Mouse (Mus musculus) forebrain, embryonic 10.5 days (tissue): ENCODE results near the gene Pmpcb. TPM values are rescaled to one million over a fixed set of nuclear protein-coding genes. Genes with fewer than 3 reads are reported as not detected.
"Not testable (repeated sequence)": the region's sequence is repeated elsewhere in the genome, so short reads cannot be mapped to it uniquely, and the experiment has no call there.

Experiments
- DNase-seq: peaks from one replicate; pipeline ENCODE4 v3.0.0-alpha.2; 2017; ENCODE audit warnings: low spot score; ENCODE audit errors: extremely low spot score
- H3K27ac ChIP-seq: fragments of 300-500 bp; sonication (generic); 2 replicates; pipeline ENCODE4 v1.5.1; 2016; ENCODE audit warnings: mild to moderate bottlenecking
- H3K27me3 ChIP-seq: fragments of 300-500 bp; sonication (generic); 2 replicates; pipeline ENCODE4 v1.6.1; 2016; ENCODE audit warnings: mild to moderate bottlenecking; ENCODE audit not compliant: poor library complexity, severe bottlenecking
- H3K36me3 ChIP-seq: fragments of 300-500 bp; sonication (generic); replicated peaks from 2 replicates; pipeline ENCODE4 v1.6.1; 2016; ENCODE audit warnings: mild to moderate bottlenecking, moderate library complexity
- H3K4me1 ChIP-seq: fragments of 300-500 bp; sonication (generic); 2 replicates; pipeline ENCODE4 v1.6.1; 2016
- H3K4me3 ChIP-seq: fragments of 300-500 bp; sonication (generic); 2 replicates; pipeline ENCODE4 v1.5.1; 2016; ENCODE audit warnings: mild to moderate bottlenecking, moderate library complexity
- H3K9me3 ChIP-seq: fragments of 300-500 bp; sonication (generic); 2 replicates; pipeline ENCODE4 v1.6.1; 2016; ENCODE audit warnings: mild to moderate bottlenecking, moderate library complexity
- WGBS: fragments of 180-500 bp; shearing (Covaris S2); methylation state at CpG from one replicate; pipeline ENCODE4 v1.1.7; 2016; 5-methylcytosine and 5-hydroxymethylcytosine counted together
- polyA plus RNA-seq: library from polyadenylated mRNA; unstranded; fragments of >200 nt; fragmentation: Nextera tagmentation; extraction: Ambion mirVana; gene quantifications from 2 replicates; pipeline ENCODE4 v1.2.1, GENCODE M21; 2016

Gene Pmpcb
- polyA plus RNA-seq: 83.9 and 87.3 TPM in 2 replicates

DNA sequence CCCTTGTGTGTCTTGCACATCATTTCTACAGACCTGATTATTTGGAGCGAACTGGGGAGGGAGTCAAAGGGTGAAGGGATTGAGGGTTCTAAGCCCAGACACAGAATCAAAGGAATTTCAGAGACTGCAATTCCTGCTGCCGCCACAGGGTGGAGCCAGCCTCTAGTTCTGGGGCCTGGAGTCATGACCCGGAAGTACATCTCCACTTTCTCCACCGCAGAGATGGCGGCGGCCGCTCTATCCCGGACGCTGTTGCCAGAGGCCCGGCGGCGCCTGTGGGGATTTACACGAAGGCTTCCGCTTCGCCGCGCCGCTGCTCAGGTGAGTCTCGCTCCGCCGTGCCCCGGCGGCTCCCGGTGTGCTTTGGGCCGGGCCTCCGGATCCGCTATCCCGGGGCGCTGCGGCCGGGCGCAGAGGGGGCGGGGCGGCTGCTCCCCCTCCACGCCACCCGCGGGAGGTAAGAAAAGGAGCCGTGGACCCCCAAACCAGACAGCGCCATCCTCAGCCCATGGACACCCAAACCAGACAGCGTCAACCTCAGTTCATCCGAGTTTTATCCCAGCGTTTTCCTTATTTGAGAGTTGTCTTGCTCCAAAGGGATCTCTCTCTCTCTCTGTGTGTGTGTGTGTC is at the start of gene Pmpcb:
Gene Pmpcb (plus strand): TSS at position 186 of the 630 bp plus-strand sequence.
- Histone ChIP-seq H3K27ac (peak within 1 kb of the TSS; percentile 97), H3K27me3 (no peaks in the 10 kb centered on the region), H3K9me3 (no peaks in the 10 kb centered on the region), H3K4me3 (peak within 1 kb of the TSS; percentile 90), H3K4me1 (peaks cover 42% of the 10 kb centered on the region), H3K36me3 (peaks cover 37% of the 10 kb centered on the region)
- DNase-seq: peak; percentile 87
- under 1% methylated on average over 42 of the region's 42 CpGs for WGBS

DNA sequence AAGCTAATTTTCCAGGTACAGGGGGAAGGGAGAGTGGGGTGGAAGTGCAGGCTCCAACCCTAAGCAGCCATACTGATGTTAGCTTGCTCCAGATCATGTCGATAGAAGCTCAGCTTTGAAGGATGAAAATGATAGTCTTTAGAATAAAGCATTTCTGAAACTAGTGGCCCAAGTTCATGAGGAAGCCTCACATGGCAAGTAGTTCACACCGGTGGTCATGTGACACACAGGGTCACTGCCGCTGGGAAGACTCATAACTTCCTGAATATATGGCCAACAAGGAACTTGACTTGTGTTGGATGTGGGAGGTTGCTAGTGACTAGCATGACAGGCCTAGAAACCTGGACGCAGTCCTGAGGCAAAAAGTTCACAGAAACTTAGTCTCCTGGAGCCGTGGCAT is 44.7 kb upstream of the Pmpcb start:
- Histone ChIP-seq H3K4me3 (no peak overlapping the region), H3K27me3 (no peaks in the 10 kb centered on the region), H3K36me3 (peaks cover 14% of the 10 kb centered on the region), H3K9me3 (peaks cover 8% of the 10 kb centered on the region; the same call in 1 of the 2 replicates), H3K27ac (no peak overlapping the region), H3K4me1 (no peaks in the 10 kb centered on the region)
- 92% methylated on average over 5 of the region's 5 CpGs for WGBS
- DNase-seq: no peak

DNA sequence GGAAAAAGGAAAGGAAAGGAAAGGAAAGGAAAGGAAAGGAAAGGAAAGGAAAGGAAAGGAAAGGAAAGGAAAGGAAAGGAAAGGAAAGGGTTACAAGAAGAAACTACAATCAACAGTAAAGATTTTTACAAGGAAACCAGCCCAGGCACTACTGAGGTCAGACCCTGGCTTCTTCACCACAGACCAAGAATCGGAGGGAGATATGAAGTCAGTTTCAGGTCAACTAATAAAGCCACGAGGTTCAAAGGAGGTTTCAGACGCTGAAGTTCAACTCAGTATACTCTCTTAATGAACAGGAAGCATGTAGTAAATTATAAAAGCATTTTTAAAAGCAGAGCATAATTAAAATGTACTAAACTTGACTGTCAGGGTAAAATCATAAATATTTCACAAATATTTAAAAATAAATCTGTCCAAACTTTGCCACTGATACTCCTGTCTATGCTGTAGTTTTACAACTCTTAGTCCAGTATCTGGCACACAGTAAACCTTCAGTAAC is 43.5 kb upstream of the Pmpcb start:
- 84% methylated on average over 3 of the region's 3 CpGs for WGBS
- H3K4me1 ChIP-seq: no peaks in the 10 kb centered on the region
- no peak overlapping the region for H3K27ac ChIP-seq
- H3K36me3 ChIP-seq: peaks cover 14% of the 10 kb centered on the region
- DNase-seq: no peak
- peaks cover 8% of the 10 kb centered on the region; the same call in 1 of the 2 replicates for H3K9me3 ChIP-seq
- no peaks in the 10 kb centered on the region for H3K27me3 ChIP-seq
- H3K4me3 ChIP-seq: no peak overlapping the region

DNA sequence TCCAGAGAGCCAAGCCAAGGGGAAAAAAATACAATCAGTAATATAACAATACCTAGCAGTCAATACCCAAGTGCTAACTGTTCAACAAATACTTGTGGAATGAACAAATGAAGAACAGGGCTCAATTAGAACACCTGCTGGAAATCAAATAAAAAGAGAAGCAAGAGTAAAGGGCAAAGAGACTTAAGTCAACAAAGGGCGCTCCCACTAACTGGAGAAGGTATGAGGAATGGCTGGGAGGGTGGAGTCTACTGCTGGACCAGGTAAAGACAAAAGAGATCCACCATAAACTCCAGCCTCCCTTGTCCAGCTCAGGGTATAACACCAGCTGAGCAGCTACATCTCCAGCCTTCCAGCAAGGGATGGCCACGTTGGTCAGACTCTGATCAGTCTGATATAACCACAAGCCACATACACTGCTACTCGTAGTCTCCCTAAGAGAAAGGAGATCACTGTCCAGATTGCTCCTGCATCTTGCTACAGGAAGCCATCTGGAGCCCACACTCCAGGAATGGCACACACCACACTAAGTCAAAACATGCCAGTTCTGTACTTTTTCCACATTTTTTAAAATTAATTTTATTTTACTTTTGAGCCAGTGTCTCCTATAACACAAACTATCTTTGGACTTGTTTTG is 42.0 kb upstream of the Pmpcb start:
- no peaks in the 10 kb centered on the region for H3K36me3 ChIP-seq
- DNase-seq: no peak
- no peaks in the 10 kb centered on the region for H3K9me3 ChIP-seq
- H3K4me3 ChIP-seq: no peak overlapping the region
- 88% methylated on average over 3 of the region's 3 CpGs for WGBS
- H3K4me1 ChIP-seq: peaks cover 6% of the 10 kb centered on the region
- no peaks in the 10 kb centered on the region for H3K27me3 ChIP-seq
- no peak overlapping the region for H3K27ac ChIP-seq

DNA sequence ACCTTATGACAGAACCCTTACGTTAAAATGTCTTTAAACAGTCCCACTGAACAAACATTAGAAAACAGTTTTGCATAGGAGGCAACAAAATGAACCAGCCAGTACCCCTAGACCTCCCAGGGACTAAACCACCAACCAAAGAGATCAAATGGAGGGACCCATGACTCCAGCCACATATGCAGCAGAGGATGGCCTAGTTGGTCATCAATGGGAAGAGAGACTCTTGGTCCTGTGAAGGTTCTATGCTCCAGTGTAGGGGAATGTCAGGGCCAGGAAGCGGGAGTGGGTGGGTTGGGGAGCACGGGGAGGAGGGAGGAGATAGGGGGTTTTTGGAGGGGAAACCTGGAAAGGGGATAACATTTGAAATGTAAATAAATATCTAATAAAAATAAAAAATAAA is 37.4 kb upstream of the Pmpcb start:
- 87% methylated on average over 3 of the region's 3 CpGs for WGBS
- Histone ChIP-seq H3K4me1 (peaks cover 18% of the 10 kb centered on the region), H3K4me3 (peak overlapping the region; percentile 76)
- H3K27ac ChIP-seq, H3K27me3 ChIP-seq, H3K9me3 ChIP-seq, H3K36me3 ChIP-seq, DNase-seq: not testable (repeated sequence)

DNA sequence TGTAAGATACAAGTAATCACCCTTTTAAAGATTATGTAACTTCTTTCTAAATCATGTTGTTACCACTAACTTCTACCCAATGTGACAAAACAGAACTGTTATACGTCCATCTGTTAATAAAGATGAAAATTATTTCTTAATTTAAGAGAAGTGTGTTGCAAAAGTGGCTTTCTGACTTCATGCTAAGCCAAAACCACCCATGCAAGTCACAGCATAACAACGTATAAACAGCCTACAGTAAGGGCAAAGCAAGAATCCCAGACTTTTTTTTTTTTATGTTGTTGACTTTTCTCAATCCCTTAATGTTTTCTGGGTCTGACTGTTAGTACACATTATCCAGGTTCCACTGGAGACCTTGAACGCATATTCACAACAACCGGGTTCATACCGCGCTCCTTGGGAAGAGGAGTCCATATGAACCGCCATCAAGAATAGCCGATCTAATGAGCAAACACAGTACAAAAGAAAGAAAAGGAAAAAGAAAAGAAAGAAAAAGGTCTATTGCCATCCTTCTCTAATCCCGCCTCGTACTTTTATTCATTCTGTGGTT is 36.6 kb upstream of the Pmpcb start:
- no peaks in the 10 kb centered on the region for H3K27me3 ChIP-seq
- no peaks in the 10 kb centered on the region for H3K9me3 ChIP-seq
- DNase-seq: no peak
- H3K4me3 ChIP-seq: peak overlapping the region; percentile 76
- H3K27ac ChIP-seq: peak overlapping the region; percentile 99
- peaks cover 18% of the 10 kb centered on the region for H3K4me1 ChIP-seq
- 16% methylated on average over 10 of the region's 10 CpGs for WGBS
- H3K36me3 ChIP-seq: no peaks in the 10 kb centered on the region

DNA sequence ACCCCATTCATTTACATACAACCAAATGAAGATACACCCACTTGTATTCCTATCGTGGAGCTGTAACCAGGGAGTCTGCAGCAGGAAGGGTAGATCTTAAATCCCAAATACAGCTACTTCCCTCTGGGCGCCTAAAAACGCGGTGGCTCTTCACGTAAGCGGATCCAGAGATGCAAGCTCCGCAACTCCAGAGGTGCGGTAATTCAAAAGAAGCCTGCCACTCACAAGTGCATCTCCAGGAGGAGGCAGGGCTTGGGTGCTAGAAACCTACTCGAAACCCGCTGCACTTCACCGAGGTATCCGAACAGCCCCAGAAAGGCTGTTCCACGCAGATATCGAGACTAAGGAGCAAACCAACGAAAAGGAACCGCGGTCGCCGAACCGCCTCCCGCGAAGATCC is 36.0 kb upstream of the Pmpcb start:
- no peaks in the 10 kb centered on the region for H3K36me3 ChIP-seq
- peaks cover 18% of the 10 kb centered on the region for H3K4me1 ChIP-seq
- WGBS: under 1% methylated on average over 22 of the region's 22 CpGs
- no peak for DNase-seq
- H3K9me3 ChIP-seq: no peaks in the 10 kb centered on the region
- H3K27ac ChIP-seq: peak overlapping the region; percentile 99
- no peaks in the 10 kb centered on the region for H3K27me3 ChIP-seq
- peak overlapping the region; percentile 76 for H3K4me3 ChIP-seq

DNA sequence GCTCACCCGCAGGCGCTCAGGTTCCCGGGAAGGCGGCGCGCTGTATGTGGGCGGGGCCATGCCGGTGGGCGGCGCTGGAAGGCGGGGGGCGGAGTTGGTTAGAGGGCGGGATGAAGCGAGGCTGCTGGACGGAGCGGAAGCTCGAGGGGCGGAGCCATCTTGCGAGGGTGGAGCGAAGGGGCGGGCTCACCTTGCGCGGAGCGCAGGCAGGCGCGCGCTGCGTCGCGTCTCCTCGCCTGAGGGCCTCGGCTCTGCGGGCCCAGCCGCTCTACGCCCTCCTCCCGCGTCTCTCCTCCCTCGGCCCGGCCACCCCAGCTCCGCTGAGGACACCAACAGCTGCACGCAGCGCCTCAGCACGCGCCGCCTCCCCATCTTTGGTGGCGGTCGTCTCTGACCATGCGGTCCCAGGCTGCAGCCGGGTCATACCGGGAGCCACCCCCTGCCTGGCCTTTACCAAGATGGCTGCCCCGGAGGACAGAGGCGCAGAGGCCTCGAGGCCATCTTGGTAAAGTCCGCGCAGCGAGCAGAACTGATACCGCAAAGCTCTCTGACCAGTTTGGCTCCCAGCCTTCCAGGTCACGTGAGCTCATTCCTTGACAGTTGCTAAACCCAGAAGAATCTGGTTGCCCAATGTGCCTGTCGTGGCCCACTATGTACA is 35.5 kb upstream of the Pmpcb start, which contains the start of gene Napepld:
Gene Napepld (minus strand): TSS at position 46 of the 658 bp plus-strand sequence.
- under 1% methylated on average over 58 of the region's 59 CpGs for WGBS
- H3K27ac ChIP-seq: peak within 1 kb of the TSS; percentile 99
- peak; percentile 99 for DNase-seq
- H3K36me3 ChIP-seq: no peaks in the 10 kb centered on the region
- peaks cover 3% of the 10 kb centered on the region for H3K9me3 ChIP-seq
- no peaks in the 10 kb centered on the region for H3K27me3 ChIP-seq
- peak within 1 kb of the TSS; percentile 76 for H3K4me3 ChIP-seq
- peaks cover 18% of the 10 kb centered on the region for H3K4me1 ChIP-seq

DNA sequence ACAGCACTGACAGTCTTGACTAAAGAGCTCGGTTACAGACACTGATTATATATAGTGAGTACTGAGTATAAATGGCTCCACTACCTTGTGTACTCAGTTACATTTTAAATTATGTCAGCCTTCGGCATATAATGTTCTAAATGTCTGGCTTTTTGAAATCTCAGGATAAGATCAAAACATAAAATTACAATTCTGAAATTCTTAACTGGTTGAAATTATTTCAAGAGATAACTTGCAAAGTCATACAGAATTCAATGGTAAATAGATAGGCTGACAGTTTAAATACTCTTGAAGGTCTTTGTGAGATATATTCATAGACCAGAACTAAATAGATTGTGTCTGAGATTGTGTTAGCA is 35.0 kb upstream of the Pmpcb start:
- H3K4me3 ChIP-seq: peak overlapping the region; percentile 76
- peaks cover 4% of the 10 kb centered on the region for H3K9me3 ChIP-seq
- DNase-seq: no peak
- no peaks in the 10 kb centered on the region for H3K36me3 ChIP-seq
- WGBS: 60% methylated on average over 2 of the region's 2 CpGs
- peak overlapping the region; percentile 99 for H3K27ac ChIP-seq
- H3K27me3 ChIP-seq: no peaks in the 10 kb centered on the region
- H3K4me1 ChIP-seq: peaks cover 18% of the 10 kb centered on the region

DNA sequence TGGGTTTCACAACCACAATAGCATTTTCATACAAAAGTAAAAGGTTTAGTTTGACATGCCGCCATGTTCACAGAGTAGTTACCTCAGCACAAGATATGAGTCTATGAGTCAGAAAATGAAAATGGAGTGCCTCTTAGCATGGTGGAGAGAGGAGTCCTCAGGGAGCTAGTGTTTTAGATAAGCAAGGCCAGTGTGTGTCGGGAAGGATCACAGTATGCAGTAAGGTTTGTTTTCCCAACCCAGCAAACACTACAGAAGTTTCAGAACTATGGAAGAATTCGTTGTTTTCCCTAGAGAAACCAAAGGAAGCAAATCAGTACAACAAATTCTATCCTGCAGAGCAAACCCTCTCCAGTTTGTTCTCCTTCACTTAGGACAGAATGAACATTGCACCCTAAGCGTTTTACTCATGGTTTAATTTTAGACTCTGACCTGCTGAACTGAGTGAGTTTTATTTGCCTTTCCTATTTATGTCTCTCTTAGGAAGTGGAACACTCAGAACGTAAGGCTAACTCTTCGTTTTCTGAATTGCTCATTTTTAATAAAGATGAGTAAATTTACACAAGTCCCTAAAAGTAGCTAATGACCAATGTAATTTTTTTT is 34.0 kb upstream of the Pmpcb start:
- Histone ChIP-seq H3K27me3 (no peaks in the 10 kb centered on the region), H3K36me3 (no peaks in the 10 kb centered on the region), H3K9me3 (peaks cover 4% of the 10 kb centered on the region), H3K4me1 (peaks cover 18% of the 10 kb centered on the region), H3K27ac (no peak overlapping the region), H3K4me3 (no peak overlapping the region)
- 92% methylated on average over 6 of the region's 6 CpGs for WGBS
- DNase-seq: no peak

DNA sequence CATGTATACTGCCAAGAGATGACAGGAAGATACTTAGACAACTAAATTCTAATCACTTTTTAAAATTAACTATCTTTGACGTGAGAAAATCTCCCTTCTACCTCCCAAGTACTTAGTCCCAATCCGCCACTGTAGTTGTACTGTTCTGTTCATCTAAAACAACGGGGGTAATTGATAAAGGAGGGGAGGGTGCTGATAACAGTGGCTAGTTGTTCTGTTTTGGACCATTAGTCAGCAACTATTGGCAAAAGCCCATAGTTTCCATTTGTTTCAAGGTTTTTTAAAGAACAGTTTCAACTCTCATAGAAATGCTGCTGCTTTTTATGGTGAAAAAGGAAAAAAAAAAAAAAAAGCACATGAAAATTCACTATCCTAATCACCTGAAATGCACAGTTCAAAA is 33.2 kb upstream of the Pmpcb start:
- no peaks in the 10 kb centered on the region for H3K27me3 ChIP-seq
- H3K4me1 ChIP-seq: peaks cover 18% of the 10 kb centered on the region
- 79% methylated on average over 3 of the region's 3 CpGs for WGBS
- no peak for DNase-seq
- H3K36me3 ChIP-seq: no peaks in the 10 kb centered on the region
- H3K9me3 ChIP-seq: peaks cover 4% of the 10 kb centered on the region
- H3K27ac ChIP-seq: no peak overlapping the region
- H3K4me3 ChIP-seq: no peak overlapping the region

DNA sequence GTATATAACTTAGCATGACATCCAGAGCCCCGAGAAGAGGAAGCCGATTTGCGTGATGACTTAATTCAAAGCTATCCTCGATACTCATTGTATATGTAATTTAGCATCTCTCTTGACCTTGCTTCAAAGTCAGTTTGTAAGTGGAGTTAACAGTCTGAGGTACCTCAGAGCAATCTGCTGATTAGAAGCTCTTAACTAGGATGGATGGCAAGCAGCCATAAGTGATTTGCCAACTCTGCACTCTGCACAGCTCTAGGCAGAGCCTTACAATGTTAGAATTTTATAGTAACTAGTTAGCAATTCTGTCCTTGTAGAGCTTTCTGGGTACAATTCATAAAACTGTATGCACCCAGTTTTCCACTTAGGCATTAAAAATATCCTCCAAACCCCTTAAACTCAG is 30.4 kb upstream of the Pmpcb start:
- Histone ChIP-seq H3K27me3 (no peaks in the 10 kb centered on the region), H3K4me1 (peaks cover 8% of the 10 kb centered on the region; the same call in 1 of the 2 replicates), H3K4me3 (no peak overlapping the region), H3K9me3 (peaks cover 4% of the 10 kb centered on the region), H3K36me3 (no peaks in the 10 kb centered on the region), H3K27ac (no peak overlapping the region)
- WGBS: 97% methylated on average over 4 of the region's 4 CpGs
- no peak for DNase-seq
